Mouse (Mus musculus): ENCODE measurements around the gene Nek11. TPM values are rescaled to one million over a fixed set of nuclear protein-coding genes. Genes with fewer than 3 reads are reported as not detected.

Gene Nek11
- polyA plus RNA-seq, 1 experiment = 0.51 TPM

DNA sequence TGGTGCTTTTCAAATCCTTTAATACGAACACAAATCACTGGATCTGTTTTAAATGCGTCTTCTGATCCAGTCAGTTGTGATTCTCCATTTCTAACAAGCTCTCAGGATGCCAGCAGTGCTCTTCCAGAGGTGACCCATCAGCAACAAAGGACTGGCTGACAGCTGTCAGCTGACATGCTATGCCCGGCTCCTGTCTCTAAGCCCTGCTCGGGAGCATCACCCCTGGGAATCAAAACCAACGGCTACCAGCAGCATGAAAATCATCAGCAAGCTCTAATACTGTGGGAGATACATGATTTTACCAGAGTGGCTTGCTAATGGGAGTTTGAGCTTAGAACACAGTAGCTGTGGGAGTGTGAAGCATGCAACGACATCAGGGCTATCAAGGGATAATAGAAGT, 121.0 kb downstream of the Nek11 start:
- TF ChIP-seq POLR2A (IDR thresholded peaks at IDR 0.05; ENCODE audit: borderline replicate concordance, insufficient read depth, low read length) = no peak
- no peak for TF ChIP-seq CTCF (IDR thresholded peaks at IDR 0.05; ENCODE audit: borderline replicate concordance, insufficient read depth, low read depth, low read length)
- H3K27ac ChIP-seq (ENCODE audit: insufficient read depth, low read length) = no peak overlapping the region
- H3K4me1 ChIP-seq (ENCODE audit: control insufficient read depth, insufficient read depth, low read length) = no peaks in the 10 kb centered on the region
- no peak for DNase-seq
- no peak overlapping the region for H3K4me3 ChIP-seq (replicated peaks; ENCODE audit: insufficient read depth, low read depth, low read length)
- 21% methylated on average over 6 of the region's 6 CpGs for WGBS
- H3K27me3 ChIP-seq (ENCODE audit: control insufficient read depth, insufficient read depth, low read length) = peaks cover 2% of the 10 kb centered on the region; the same call in 1 of the 2 replicates

DNA sequence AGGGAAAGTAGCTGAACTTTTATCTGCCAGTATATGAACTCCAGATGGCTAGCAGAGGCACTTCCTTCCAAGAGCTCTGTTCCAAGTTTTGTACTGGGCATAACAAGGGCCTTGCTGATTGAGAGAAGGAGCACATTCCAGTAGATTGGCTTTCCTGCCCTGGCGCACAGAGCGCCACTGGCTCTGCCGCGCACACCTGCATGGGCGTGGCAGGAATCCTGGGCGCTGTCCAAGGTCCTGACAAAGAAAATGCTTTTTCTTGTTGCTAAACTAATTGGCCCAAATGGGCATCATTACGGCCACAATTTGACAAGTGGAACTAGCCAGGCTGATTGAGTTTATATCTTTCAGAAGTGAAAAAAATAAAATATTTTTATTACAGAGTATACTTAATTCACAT, 123.1 kb downstream of the Nek11 start:
- H3K4me1 ChIP-seq (ENCODE audit: control insufficient read depth, insufficient read depth, low read length) = no peaks in the 10 kb centered on the region
- H3K27me3 ChIP-seq (ENCODE audit: control insufficient read depth, insufficient read depth, low read length) = peaks cover 2% of the 10 kb centered on the region; the same call in 1 of the 2 replicates
- WGBS = 9% methylated on average over 7 of the region's 7 CpGs
- H3K4me3 ChIP-seq (replicated peaks; ENCODE audit: insufficient read depth, low read depth, low read length) = no peak overlapping the region
- TF ChIP-seq CTCF (IDR thresholded peaks at IDR 0.05; ENCODE audit: borderline replicate concordance, insufficient read depth, low read depth, low read length) (no peak), POLR2A (IDR thresholded peaks at IDR 0.05; ENCODE audit: borderline replicate concordance, insufficient read depth, low read length) (no peak)
- H3K27ac ChIP-seq (ENCODE audit: insufficient read depth, low read length) = no peak overlapping the region
- no peak for DNase-seq

DNA sequence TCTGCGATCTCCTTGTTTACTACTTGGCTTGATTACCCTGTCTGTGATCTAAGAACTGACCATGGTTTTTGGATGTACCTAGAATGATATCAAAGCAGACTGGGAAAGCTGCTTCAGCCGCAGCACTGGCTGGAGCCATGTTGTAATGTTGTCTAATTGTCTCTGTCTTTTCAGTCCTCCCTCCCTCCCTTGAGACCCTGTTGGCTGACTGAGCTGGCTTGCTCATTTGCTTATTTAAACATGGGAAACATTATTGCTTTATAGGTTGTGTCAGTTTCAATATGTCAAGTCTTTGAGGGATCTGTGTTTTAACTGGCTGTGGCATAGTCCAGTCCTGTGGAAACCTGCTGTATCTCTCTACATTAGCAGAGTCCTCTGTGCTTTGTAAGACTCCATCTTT, 132.2 kb downstream of the Nek11 start:
- no peak overlapping the region for H3K27ac ChIP-seq (ENCODE audit: insufficient read depth, low read length)
- no peak for TF ChIP-seq CTCF (IDR thresholded peaks at IDR 0.05; ENCODE audit: borderline replicate concordance, insufficient read depth, low read depth, low read length)
- no peak for TF ChIP-seq POLR2A (IDR thresholded peaks at IDR 0.05; ENCODE audit: borderline replicate concordance, insufficient read depth, low read length)
- 37% methylated on average over 2 of the region's 2 CpGs for WGBS

DNA sequence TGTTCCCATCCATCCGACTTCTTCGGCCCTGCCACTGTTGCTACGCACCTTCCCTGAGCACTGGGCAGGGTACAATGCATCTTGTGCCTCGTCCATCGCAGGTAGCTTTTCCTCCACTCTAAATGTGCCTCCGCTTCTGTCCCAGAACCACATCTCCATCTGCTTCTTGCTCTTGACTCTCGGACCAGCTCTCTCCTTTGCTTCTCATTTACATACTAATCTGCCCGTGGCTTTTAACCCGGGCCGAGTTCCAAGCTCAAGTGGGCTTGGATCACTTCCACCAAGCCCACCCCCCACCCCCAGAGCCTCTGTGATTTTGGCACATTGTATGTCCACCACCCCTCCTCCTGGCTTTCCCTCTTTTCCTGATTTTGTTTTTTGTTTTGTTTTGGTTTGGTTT, 137.7 kb downstream of the Nek11 start:
- 9% methylated on average over 10 of the region's 10 CpGs for WGBS
- no peak for DNase-seq

More for the DNA sequence above, 132.2 kb downstream of the Nek11 start:
- no peak for DNase-seq
- H3K27me3 ChIP-seq (ENCODE audit: control insufficient read depth, insufficient read depth, low read length) = no peaks in the 10 kb centered on the region; the same call in 1 of the 2 replicates
- H3K4me3 ChIP-seq (replicated peaks; ENCODE audit: insufficient read depth, low read depth, low read length) = no peak overlapping the region
- H3K4me1 ChIP-seq (ENCODE audit: control insufficient read depth, insufficient read depth, low read length) = no peaks in the 10 kb centered on the region

DNA sequence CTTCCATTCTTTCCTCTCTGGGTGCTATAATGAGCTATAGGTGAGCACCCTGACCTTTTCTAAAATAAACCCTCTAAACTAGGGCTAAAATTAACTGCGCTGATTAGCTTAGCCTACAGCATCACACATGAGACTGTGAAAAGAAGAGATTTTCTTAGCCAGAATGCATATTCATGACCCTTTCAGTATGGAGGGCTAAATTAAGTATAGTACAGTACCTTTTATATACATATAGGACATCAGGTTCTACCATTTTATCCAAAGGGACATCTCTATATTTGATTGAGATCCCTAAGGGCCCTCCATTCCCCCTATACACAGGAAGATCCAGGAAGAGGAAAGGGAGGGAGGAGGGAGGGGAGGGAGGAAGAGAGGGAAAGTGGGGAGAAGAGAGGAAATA, 141.2 kb downstream of the Nek11 start:
- H3K27me3 ChIP-seq (ENCODE audit: control insufficient read depth, insufficient read depth, low read length) = peaks cover 1% of the 10 kb centered on the region; the same call in 1 of the 2 replicates
- no peak overlapping the region for H3K27ac ChIP-seq (ENCODE audit: insufficient read depth, low read length)
- 98% methylated on average over 1 of the region's 1 CpGs for WGBS
- TF ChIP-seq POLR2A (IDR thresholded peaks at IDR 0.05; ENCODE audit: borderline replicate concordance, insufficient read depth, low read length) (no peak), CTCF (IDR thresholded peaks at IDR 0.05; ENCODE audit: borderline replicate concordance, insufficient read depth, low read depth, low read length) (no peak)
- DNase-seq = no peak
- H3K4me3 ChIP-seq (replicated peaks; ENCODE audit: insufficient read depth, low read depth, low read length) = no peak overlapping the region
- H3K4me1 ChIP-seq (ENCODE audit: control insufficient read depth, insufficient read depth, low read length) = no peaks in the 10 kb centered on the region

More for the DNA sequence above, 137.7 kb downstream of the Nek11 start:
- TF ChIP-seq POLR2A (IDR thresholded peaks at IDR 0.05; ENCODE audit: borderline replicate concordance, insufficient read depth, low read length) (no peak), CTCF (IDR thresholded peaks at IDR 0.05; ENCODE audit: borderline replicate concordance, insufficient read depth, low read depth, low read length) (no peak)
- Histone ChIP-seq H3K27ac (ENCODE audit: insufficient read depth, low read length) (no peak overlapping the region), H3K4me3 (replicated peaks; ENCODE audit: insufficient read depth, low read depth, low read length) (no peak overlapping the region), H3K27me3 (ENCODE audit: control insufficient read depth, insufficient read depth, low read length) (peaks cover 1% of the 10 kb centered on the region; the same call in 1 of the 2 replicates), H3K4me1 (ENCODE audit: control insufficient read depth, insufficient read depth, low read length) (no peaks in the 10 kb centered on the region)

DNA sequence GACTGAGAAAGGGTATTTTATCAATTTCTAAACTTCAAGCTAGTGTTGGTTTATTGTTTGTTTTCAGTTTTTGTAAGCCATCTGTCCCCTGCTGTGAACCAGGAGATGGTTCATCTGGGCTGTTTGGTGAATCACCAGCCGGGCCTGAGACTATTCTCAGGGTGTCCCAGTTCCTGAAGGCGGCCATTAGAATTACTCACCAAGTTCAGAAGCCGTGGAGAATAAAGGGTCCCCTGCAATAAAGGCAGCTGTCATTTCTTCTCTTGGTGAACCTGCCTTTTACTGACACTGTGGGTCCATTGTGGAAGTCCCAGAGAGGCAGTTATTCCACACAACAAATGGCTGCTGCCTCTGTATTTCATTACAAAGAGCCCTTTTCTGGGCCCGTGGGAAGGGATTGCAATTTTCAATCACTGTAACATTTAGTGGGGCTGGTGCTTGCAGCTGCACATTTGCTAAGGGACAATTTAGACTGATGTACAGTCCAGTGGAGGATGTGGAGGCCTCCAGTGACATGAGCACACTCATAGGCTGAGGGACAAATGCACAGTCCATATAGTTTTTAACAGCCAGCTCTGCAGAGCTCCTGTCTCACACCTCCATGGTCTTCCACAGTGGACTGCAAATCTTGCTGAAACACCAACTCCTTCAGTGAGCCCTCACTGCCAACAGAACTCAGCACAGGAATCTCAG, 142.8 kb downstream of the Nek11 start:
- Histone ChIP-seq H3K4me3 (replicated peaks; ENCODE audit: insufficient read depth, low read depth, low read length) (no peak overlapping the region), H3K27me3 (ENCODE audit: control insufficient read depth, insufficient read depth, low read length) (peaks cover 1% of the 10 kb centered on the region; the same call in 1 of the 2 replicates), H3K27ac (ENCODE audit: insufficient read depth, low read length) (no peak overlapping the region), H3K4me1 (ENCODE audit: control insufficient read depth, insufficient read depth, low read length) (no peaks in the 10 kb centered on the region)
- 68% methylated on average over 4 of the region's 4 CpGs for WGBS
- no peak for DNase-seq
- TF ChIP-seq CTCF (IDR thresholded peaks at IDR 0.05; ENCODE audit: borderline replicate concordance, insufficient read depth, low read depth, low read length) (no peak), POLR2A (IDR thresholded peaks at IDR 0.05; ENCODE audit: borderline replicate concordance, insufficient read depth, low read length) (no peak)

DNA sequence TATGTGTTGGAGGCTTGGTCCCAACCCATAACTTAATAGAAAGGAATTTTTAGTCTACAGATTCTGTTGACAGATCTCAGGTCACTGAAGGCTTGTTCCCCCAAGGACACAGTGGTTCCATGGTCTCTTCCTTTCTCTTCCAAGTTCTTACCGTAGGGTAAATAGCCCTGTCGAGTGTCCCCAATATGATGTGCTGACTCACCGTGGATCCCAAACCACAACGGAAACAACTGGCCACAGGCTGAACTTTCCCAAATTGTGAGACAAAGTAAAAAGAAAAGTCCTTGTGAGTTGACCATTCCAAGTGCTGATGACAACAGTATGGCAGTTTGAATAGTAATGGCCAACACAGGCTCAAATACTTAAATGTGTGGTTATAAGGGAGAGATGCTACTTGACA, 144.1 kb downstream of the Nek11 start:
- no peak for TF ChIP-seq CTCF (IDR thresholded peaks at IDR 0.05; ENCODE audit: borderline replicate concordance, insufficient read depth, low read depth, low read length)
- TF ChIP-seq POLR2A (IDR thresholded peaks at IDR 0.05; ENCODE audit: borderline replicate concordance, insufficient read depth, low read length) = no peak
- H3K4me1 ChIP-seq (ENCODE audit: control insufficient read depth, insufficient read depth, low read length) = no peaks in the 10 kb centered on the region
- WGBS = 96% methylated on average over 4 of the region's 4 CpGs
- DNase-seq = no peak
- H3K27me3 ChIP-seq (ENCODE audit: control insufficient read depth, insufficient read depth, low read length) = no peaks in the 10 kb centered on the region
- no peak overlapping the region for H3K27ac ChIP-seq (ENCODE audit: insufficient read depth, low read length)
- no peak overlapping the region for H3K4me3 ChIP-seq (replicated peaks; ENCODE audit: insufficient read depth, low read depth, low read length)

DNA sequence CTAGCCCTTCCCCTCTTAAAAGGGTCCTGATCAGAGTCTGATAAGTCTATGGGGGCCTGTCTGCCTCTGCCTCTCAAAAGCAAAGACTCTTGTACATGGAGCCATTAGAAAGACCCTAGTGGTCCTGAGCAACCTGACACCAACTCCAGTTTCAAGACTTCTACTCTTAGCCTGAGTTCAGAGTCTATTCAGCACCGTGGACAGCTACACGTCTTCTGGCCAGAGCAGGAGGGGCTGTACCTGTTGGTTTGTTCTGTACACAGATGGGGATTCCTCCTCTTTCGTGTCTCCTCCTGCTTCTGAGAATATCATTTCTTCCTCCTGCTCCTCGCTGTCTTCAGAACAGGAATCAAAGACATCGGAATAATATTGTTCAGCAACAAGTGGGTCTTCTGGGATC, 151.3 kb downstream of the Nek11 start:
- H3K4me3 ChIP-seq (replicated peaks; ENCODE audit: insufficient read depth, low read depth, low read length) = no peak overlapping the region
- TF ChIP-seq CTCF (IDR thresholded peaks at IDR 0.05; ENCODE audit: borderline replicate concordance, insufficient read depth, low read depth, low read length) = no peak
- TF ChIP-seq POLR2A (IDR thresholded peaks at IDR 0.05; ENCODE audit: borderline replicate concordance, insufficient read depth, low read length) = no peak
- WGBS = 39% methylated on average over 5 of the region's 5 CpGs
- no peaks in the 10 kb centered on the region for H3K27me3 ChIP-seq (ENCODE audit: control insufficient read depth, insufficient read depth, low read length)
- H3K4me1 ChIP-seq (ENCODE audit: control insufficient read depth, insufficient read depth, low read length) = no peaks in the 10 kb centered on the region
- no peak overlapping the region for H3K27ac ChIP-seq (ENCODE audit: insufficient read depth, low read length)
- DNase-seq = no peak

All from cerebellum, adult 2 months (tissue).